Mouse (Mus musculus) liver, embryonic 14.5 days (tissue): ENCODE data around the gene Lima1.

Experiments used
- CTCF ChIP-seq: IDR thresholded peaks from 2 replicates; pipeline ENCODE4 v1.5.1; 2016; ENCODE audit warnings: antibody characterized with exemption, low read depth, control low read depth
- EP300 ChIP-seq: IDR thresholded peaks from 2 replicates; pipeline ENCODE4 v1.6.1; 2016; ENCODE audit warnings: antibody characterized with exemption, low read depth

- TF ChIP-seq CTCF (no peak), EP300 (no peak)
These were observed 31.8 kb upstream of the Lima1 start for GRCm38 (mm10) chr15:99907041-99907440.
